Comparison of ENCODE assay signal across 17 mouse cellular contexts in the genomic region with DNA sequence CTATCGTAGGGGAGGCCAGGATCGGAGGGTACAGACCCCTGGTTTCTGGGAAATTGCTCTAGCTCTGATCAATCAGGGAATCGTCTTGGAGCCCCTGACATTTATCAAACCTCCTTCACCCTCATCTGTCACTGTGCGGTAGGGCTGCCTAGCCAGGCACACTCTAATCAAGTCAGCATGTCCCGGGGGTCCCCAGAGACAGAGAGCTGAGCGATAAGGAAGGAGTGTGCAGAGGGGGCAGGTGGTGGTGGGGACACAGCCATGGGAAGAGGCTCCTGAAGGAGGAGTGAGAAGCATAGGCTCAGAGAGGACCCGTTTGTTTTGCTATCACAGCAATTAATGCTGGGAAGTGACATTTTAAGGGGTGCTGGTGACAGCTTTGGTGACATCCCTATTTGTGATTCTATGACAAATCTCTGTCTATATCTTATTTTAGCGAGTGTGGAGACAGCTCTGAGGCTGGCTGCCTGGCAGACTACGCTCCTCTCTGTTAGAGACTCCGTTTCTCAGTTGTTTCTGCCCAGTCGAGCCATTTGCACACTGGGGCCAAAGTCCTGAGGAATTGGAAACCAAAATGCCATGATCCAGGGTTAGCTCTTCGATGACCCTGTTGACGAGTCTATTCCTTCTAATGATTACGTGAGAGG.
DNase-seq lines count a peak whose midpoint lies in the region; ATAC-seq and TF ChIP-seq lines count a peak whose summit lies in the region.
"Had no signal": no experiment of that assay in that cellular context is flagged by ENCODE, and none has a peak within 500 bp of the region (broad histone marks: within the 10 kb centered on the region; RNA-seq: fewer than 3 reads in every experiment).

No protein-coding gene starts in this region.

- no peak overlapping the region for H3K27ac ChIP-seq in hindbrain, embryonic 15.5 days (replicated peaks)
- no peak overlapping the region for H3K27ac ChIP-seq in midbrain, postnatal 0 days (ENCODE audit: low read depth, low read length)
- H3K27ac ChIP-seq: embryonic facial prominence, embryonic 15.5 days; limb, embryonic 12.5 days had no signal

- DNase-seq in frontal cortex, postnatal 36 days (ENCODE audit: low spot score in 2 of 2): no peak
- peak; percentile 10 for DNase-seq in embryo, embryonic 9.5 days (ENCODE audit: extremely low spot score)
- no peak for DNase-seq in midbrain, postnatal 0 days (ENCODE audit: low spot score)
- no peak for DNase-seq in thymus, postnatal 0 days (ENCODE audit: low spot score)
- DNase-seq: adrenal gland, adult 2 months; cerebellum, adult 9-11 months; kidney, postnatal 4 days; layer of hippocampus, postnatal 36 days; lung, postnatal 4 days; spleen, adult 18-20 months had no signal

- no peaks in the 10 kb centered on the region for H3K9me3 ChIP-seq in hindbrain, embryonic 15.5 days
- no peaks in the 10 kb centered on the region for H3K9me3 ChIP-seq in midbrain, postnatal 0 days (ENCODE audit: low read length)
- H3K9me3 ChIP-seq: embryonic facial prominence, embryonic 15.5 days; limb, embryonic 12.5 days had no signal

- no peak overlapping the region for H3K9ac ChIP-seq in hindbrain, embryonic 15.5 days
- peak overlapping the region; percentile 29; the same call in 1 of the 2 replicates for H3K9ac ChIP-seq in midbrain, postnatal 0 days (replicated peaks; ENCODE audit: low read length, poor library complexity, severe bottlenecking)
- H3K9ac ChIP-seq: embryonic facial prominence, embryonic 15.5 days; limb, embryonic 12.5 days had no signal

- H3K4me3 ChIP-seq in hindbrain, embryonic 15.5 days: no peak overlapping the region
- no peak overlapping the region for H3K4me3 ChIP-seq in midbrain, postnatal 0 days (ENCODE audit: low read depth, low read length)
- H3K4me3 ChIP-seq: embryonic facial prominence, embryonic 15.5 days; limb, embryonic 12.5 days had no signal

- TF ChIP-seq CTCF in midbrain, postnatal 0 days (IDR thresholded peaks at IDR 0.05): no peak

- 57% methylated on average over 14 of the region's 14 CpGs for WGBS in hindbrain, embryonic 15.5 days
- WGBS in midbrain, postnatal 0 days: 58% methylated on average over 14 of the region's 14 CpGs

- no peaks in the 10 kb centered on the region for H3K36me3 ChIP-seq in hindbrain, embryonic 15.5 days
- H3K36me3 ChIP-seq in midbrain, postnatal 0 days (ENCODE audit: insufficient read depth, low read length): no peaks in the 10 kb centered on the region
- H3K36me3 ChIP-seq: embryonic facial prominence, embryonic 15.5 days; limb, embryonic 12.5 days had no signal

- peak; percentile 71 for ATAC-seq in frontal cortex, adult (ENCODE audit: low TSS enrichment)
- peak; percentile 72 for ATAC-seq in hindbrain, embryonic 15.5 days (ENCODE audit: low FRiP score, low read depth)
- no peak; the same call in 1 of the 2 replicates for ATAC-seq in midbrain, postnatal 0 days (ENCODE audit: low FRiP score)
- no peak for ATAC-seq in megakaryocyte progenitor cell, adult 5-6 weeks (replicated peaks; ENCODE audit: poor library complexity)
- no peak for ATAC-seq in megakaryocyte-erythroid progenitor cell, adult 5-6 weeks (replicated peaks; ENCODE audit: low FRiP score, low TSS enrichment, poor library complexity, severe bottlenecking)
- ATAC-seq: intestine, postnatal 0 days had no signal

- 0 out of 2 replicates have a peak, but pooled peaks cover 3% of the 10 kb centered on the region for H3K4me1 ChIP-seq in hindbrain, embryonic 15.5 days (replicated peaks)
- no peaks in the 10 kb centered on the region for H3K4me1 ChIP-seq in midbrain, postnatal 0 days (ENCODE audit: insufficient read depth, low read length)
- H3K4me1 ChIP-seq: embryonic facial prominence, embryonic 15.5 days; limb, embryonic 12.5 days had no signal

- H3K27me3 ChIP-seq in hindbrain, embryonic 15.5 days: no peaks in the 10 kb centered on the region
- no peaks in the 10 kb centered on the region for H3K27me3 ChIP-seq in midbrain, postnatal 0 days (ENCODE audit: insufficient read depth, low read length)
- H3K27me3 ChIP-seq: embryonic facial prominence, embryonic 15.5 days; limb, embryonic 12.5 days had no signal

- no peak overlapping the region for H3K4me2 ChIP-seq in hindbrain, embryonic 15.5 days
- H3K4me2 ChIP-seq in midbrain, postnatal 0 days (ENCODE audit: low read depth, low read length, poor library complexity, severe bottlenecking): no peak overlapping the region
- H3K4me2 ChIP-seq: embryonic facial prominence, embryonic 15.5 days; limb, embryonic 12.5 days had no signal

Comparison
In these comparisons a context has a peak if more than half of its experiments do, and no peak if none do; other contexts are left out.
1. ATAC-seq: peak in frontal cortex, adult (single experiment) and hindbrain, embryonic 15.5 days (single experiment); none in midbrain, postnatal 0 days (single experiment), megakaryocyte progenitor cell, adult 5-6 weeks (single experiment) and megakaryocyte-erythroid progenitor cell, adult 5-6 weeks (single experiment).